Mouse (Mus musculus) kidney, adult 2 months (tissue): Measurements from ENCODE around the gene 4932438H23Rik.

ENCODE experiments used
- CTCF ChIP-seq: fragments of 200-500 bp; conservative IDR thresholded peaks from 2 replicates; pipeline ENCODE4 v1.5.1; 2011; ENCODE audit warnings: low read depth, mild to moderate bottlenecking, control low read depth, low read length, moderate library complexity, mixed read lengths; ENCODE audit not compliant: insufficient read depth, insufficient read length
- POLR2A ChIP-seq: fragments of 200-500 bp; IDR thresholded peaks from one replicate; pipeline ENCODE4 v1.6.1; 2011; ENCODE audit warnings: low read depth, low read length, control low read depth

DNA sequence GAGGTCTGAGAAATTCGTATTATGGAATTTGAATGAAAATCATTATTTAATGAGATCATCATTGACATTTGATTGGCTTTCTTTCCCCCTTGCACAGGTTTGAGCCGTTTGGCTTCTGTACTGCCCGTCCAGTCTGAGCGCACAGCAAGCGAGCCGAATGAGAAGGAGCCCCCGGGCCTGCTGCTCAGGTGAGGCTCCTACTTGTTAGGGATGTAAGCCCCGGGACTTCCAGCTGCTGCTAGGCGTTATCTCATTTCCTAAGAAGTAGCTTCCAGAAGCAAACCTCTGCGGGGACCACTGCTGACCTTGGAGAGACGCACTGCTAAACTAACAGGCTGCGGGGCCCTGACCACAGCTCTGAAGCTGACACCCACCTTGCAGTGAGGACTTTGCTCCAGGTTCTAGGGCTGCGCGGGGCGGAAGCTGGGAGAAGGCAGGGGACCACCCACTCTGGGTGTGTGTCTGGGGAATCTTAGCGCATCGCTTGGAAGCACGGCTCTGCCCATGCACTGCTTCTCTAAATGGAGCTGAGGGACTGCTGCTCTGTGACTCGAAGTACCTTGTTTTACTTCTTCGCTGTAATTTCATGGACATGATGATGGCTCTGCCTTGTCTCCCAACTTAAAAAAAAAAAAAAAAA is 46.2 kb upstream of the 4932438H23Rik start:
- no peak for TF ChIP-seq CTCF
- TF ChIP-seq POLR2A, result no peak
